Mouse (Mus musculus) bone marrow macrophage, adult 2 months (primary cell): ENCODE data around the gene Epb41l2.

ENCODE experiments used
- CTCF ChIP-seq: IDR thresholded peaks from 2 replicates; pipeline ENCODE4 v1.5.1; 2012; ENCODE audit warnings: low read depth, mild to moderate bottlenecking, low read length, moderate library complexity
- POLR2A ChIP-seq: IDR thresholded peaks from 2 replicates; pipeline ENCODE4 v1.6.1; 2012; ENCODE audit warnings: mild to moderate bottlenecking, low read depth, low read length, borderline replicate concordance

- TF ChIP-seq CTCF (no peak), POLR2A (no peak)
Observed at GRCm38 (mm10) chr10:25403813-25404701, 44.5 kb downstream of the Epb41l2 start.
